Mouse (Mus musculus) left cerebral cortex, adult 2 months (tissue): ENCODE measurements at regions not wholly inside any gene's neighbourhood (a gene's known extent, or its start where the extent isn't known, plus 50 kb on each side); places are given as distances from the start of the nearest gene placed in this dataset.
A peak's percentile ranks its signal among the peaks of the same experiment; 100 is the strongest.

Experiments used
- DNase-seq, 2 experiments: peaks; one replicate each; pipeline ENCODE4 v3.0.0; 2021 to 2022; ENCODE audit warnings: low spot score in 2 of 2, mixed read lengths in 1 of 2; ENCODE audit errors: extremely low spot score in 1 of 2
- H3K27ac ChIP-seq: fragments of 200-600 bp; 2 replicates; pipeline ENCODE4 v1.8.1; 2022
- H3K4me3 ChIP-seq: fragments of 200-600 bp; 2 replicates; pipeline ENCODE4 v1.8.1; 2022
- CTCF ChIP-seq: fragments of 200-600 bp; IDR thresholded peaks from 2 replicates; pipeline ENCODE4 v1.8.1; 2022; ENCODE audit warnings: antibody characterized with exemption, mild to moderate bottlenecking, moderate library complexity
- intact Hi-C: fragments of 180-260 bp; cut with DNase I; formaldehyde crosslinking; loops from one replicate; pipeline ENCODE4 v1.15.1; 2025

DNA sequence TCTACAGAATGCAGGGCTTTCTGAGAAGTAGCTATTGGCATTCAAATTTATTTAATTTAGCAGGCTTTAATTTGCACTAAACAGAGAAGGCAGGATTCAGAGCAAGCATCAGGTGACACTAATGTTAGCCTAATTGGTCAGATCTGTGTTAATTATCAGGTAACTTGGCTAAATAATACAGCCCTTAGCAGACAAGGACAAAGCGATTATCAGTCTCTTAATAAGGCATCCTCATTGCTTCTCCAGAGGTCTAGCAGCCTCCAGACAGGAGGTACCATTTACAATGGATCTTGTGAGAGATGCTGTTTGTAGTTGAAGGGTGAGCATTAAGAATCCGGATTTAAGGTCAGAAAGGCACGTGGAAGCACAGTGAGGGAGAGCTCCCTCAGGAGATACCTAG is 253.7 kb upstream of the Fam92a start:
- no peak for DNase-seq
- Histone ChIP-seq H3K27ac (no peak overlapping the region), H3K4me3 (no peak overlapping the region)
- TF ChIP-seq CTCF, result no peak
- intact Hi-C loops, result no loop called here

DNA sequence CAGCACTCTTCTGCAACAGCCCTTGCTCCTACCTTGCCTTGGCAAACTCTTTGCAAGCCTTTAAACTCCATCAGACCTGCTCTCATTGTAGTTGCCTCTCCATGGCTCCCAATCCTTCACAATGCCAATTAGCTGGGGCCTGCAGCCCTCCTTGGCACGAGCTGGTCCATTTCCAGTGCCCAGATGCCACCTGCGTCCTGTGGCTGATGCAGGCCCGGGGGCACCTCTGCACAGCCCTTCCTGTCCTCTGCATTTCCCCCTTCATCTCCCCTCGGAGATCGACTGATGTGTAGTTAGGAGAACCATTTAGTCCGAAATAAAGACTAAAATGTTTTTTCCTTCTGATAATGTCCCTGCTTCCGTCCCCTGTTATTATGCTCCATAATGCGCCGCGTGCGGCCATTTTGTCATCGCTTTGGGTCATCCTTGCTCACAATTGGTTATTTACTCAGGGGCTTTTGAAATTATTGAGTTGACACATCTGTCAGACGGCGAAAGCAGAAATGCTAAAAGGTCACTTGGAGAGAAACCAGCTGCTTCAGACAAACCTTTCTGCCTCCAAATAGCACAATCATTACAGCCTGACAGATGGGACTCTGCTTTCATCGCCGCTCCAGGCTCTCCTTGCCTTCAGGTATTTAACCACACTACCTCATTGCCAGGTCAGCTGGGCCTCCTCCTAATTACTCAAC is 250.0 kb upstream of the Fam92a start:
- Histone ChIP-seq H3K27ac (no peak overlapping the region), H3K4me3 (no peak overlapping the region)
- no peak for DNase-seq
- intact Hi-C loops, result no loop called here
- TF ChIP-seq CTCF, result no peak

DNA sequence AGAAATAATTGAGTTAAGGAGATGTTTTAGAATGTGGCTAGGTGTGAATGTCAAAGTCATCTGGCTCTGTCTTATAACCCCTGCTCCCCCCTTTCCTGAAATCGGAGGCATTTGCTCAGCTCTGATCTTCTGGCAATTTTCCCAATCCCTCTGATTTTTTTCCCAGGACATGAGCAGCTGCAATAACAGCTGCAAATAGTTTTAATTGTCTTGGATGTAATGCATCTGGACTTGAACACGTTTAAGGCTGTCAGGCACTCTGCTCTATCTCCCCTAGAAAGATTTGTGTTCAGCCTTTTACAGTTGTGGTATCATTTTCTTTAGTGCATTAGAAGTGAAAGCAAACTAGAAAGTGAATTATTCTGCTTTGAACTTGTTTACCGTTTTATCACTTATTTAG is 246.3 kb upstream of the Fam92a start:
- intact Hi-C loops, result no loop called here
- Histone ChIP-seq H3K27ac (no peak overlapping the region), H3K4me3 (no peak overlapping the region)
- TF ChIP-seq CTCF, result no peak
- DNase-seq, result no peak

DNA sequence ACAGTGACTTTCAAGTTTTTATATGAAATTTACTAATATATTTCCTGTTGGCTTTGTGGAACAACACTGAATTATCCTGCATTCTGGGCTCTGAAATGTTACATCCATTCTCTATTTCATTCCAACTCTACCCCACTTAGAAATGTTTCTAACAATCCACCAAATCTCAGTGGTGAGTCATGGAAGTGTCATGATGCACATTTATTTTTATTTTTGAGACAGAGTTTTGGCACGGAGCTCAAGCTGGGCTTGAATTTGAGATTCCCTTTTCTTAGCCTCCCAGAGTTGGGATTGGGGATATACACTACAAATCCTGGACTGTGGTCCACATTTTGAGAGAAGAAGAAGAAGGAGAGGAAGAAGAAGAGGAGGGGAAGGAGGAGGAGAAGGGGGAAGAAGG is 223.5 kb upstream of the Fam92a start:
- intact Hi-C loops, result no loop called here
- Histone ChIP-seq H3K4me3 (no peak overlapping the region), H3K27ac (no peak overlapping the region)
- no peak; the same call in 1 of the 2 replicates for TF ChIP-seq CTCF
- no peak for DNase-seq

DNA sequence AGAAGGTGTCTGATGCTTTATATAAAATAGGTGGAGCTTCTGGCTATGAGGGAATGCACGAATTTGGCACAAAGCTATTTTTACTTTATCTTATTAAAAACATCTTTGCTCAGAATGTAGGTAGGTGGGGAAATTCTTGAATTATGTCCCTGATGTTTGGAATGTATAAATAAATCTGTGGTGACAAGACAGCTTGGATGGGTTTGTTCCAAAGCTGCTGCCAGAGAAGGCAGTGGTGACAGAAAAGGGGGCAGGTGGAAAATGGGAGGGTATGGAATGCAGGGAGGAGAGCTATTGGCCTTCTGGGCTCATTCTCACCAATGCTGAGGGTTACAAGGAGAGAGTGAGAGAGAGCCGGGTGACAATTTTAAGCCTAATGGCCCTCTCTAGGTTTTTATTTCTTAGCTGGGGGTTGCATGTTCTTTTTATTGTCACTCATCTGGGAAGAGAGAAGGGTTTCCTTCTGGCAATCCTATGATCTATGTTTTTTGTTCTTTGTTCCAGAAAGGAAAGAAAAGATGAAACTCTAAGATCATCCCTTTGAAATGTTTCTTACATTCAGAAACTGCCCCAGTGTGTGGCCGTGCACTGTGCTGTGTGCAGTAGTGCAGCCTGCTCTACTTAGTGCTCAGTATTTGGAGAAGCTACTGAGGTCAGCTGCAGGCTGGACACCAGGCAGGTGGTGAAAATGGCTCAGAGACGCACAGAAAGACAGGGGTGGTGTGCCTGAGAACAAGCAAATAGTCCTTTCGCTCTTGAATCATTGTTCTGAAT is 205.2 kb upstream of the Fam92a start:
- 0 out of 2 replicates have a peak overlapping the region, but pooled peaks have one; percentile 53 for H3K27ac ChIP-seq

DNA sequence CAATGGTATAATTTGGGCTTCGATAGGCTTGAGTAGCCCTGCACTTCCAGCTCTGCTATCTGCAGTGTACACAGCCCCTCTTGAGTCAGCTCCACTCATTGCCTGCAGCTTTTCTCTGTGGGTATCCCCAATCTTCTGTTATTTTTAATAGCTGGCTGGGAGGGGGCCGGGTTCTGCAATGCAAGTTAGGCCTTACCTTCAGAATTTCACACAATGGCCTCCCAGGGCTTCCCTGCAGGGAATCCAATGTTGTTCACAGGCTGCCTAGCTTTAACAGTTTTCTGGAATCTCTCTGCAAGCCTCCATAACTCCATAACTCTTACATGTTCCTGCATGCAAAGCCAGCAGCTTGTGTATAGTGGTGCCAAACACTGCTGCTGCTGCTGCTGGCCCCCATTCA is 197.7 kb upstream of the Fam92a start:
- Histone ChIP-seq H3K4me3 (no peak overlapping the region), H3K27ac (no peak overlapping the region)
- intact Hi-C loops, result no loop called here
- TF ChIP-seq CTCF, result no peak
- no peak for DNase-seq

More for the DNA sequence above, 205.2 kb upstream of the Fam92a start:
- intact Hi-C loops, result no loop called here
- H3K4me3 ChIP-seq, result no peak overlapping the region
- no peak for DNase-seq
- TF ChIP-seq CTCF, result no peak

DNA sequence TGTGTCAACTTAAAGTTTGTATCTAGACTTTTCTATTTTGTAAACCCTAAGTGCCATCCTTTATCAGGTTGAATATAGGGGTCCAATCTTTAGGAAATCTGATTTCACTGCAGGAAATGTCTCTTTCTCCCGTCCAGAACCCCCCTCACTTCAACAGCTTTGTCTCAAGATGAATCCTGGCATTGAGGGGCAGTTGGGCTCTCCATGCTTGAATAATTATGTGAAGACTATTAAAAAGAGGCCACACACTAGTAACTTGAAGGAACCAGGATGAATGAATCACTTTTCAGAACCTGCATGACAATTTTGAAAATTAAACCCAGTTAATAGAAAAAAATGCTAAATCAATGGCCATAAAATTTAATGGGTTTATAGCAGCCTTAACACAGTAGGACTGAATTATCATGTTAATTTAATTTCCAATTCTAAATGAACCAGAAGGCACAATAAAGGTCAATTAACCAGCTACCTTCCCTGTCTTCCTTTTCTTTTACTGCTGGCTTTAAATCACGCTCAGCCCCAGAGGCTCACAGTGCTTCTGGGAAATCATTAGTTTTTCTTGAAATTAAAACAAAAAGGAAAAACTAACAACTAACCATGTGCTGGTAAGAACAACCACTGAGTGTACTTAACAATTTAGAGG is 185.3 kb upstream of the Fam92a start:
- DNase-seq, result no peak
- intact Hi-C loops, result no loop called here
- no peak overlapping the region for H3K4me3 ChIP-seq
- no peak overlapping the region for H3K27ac ChIP-seq
- no peak for TF ChIP-seq CTCF

DNA sequence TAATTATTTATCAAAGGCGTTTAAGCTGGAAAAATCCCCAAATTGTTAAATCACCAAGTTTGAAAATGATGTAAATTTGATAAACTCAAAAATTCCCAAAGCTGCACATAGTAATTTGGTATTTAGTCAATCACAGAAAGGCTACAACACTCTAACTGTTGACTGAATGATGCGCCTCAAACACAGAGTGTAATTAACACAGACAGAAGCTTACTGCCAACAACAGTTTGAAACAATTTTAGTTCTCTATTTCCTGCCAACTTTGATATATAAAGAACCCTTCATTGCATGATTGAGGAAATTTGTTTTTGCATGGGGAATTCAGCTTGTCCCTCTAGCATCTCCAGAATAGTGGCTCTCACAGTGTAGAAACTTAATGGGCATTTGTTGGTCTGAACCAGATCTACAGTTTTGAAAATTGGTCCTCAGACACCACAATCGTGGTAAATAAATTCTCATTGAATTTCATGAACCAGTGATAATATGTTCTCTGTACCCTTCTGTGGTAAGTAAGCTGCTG is 181.6 kb upstream of the Fam92a start:
- no peak overlapping the region for H3K27ac ChIP-seq
- no peak for DNase-seq
- intact Hi-C loops, result loop anchor here (5.0 kb wide), 1 partner anchor 76 kb away; no protein-coding TSS in a partner anchor
- TF ChIP-seq CTCF, result no peak
- H3K4me3 ChIP-seq, result no peak overlapping the region

DNA sequence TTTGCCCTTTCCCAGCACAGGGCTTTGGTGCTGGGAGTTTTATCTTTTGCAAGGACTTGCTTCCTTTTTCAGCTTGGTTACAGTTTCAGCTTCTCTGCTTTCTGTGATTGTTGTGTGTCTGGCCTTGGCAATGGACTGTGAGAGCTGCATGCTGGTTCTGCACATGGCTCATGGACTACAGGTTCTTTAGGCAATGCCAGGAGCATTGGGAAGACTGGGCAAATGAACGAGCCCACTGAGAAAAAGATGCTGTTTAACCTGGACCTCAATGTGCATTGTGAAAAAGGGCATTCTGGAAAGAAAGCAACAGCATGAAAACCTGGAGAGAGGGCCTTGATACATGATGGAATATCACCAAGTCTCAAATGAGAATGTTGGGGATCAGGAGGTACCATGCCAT is 167.4 kb upstream of the Fam92a start:
- no peak overlapping the region for H3K4me3 ChIP-seq
- H3K27ac ChIP-seq, result no peak overlapping the region
- no peak for TF ChIP-seq CTCF
- no peak for DNase-seq
- intact Hi-C loops, result no loop called here

DNA sequence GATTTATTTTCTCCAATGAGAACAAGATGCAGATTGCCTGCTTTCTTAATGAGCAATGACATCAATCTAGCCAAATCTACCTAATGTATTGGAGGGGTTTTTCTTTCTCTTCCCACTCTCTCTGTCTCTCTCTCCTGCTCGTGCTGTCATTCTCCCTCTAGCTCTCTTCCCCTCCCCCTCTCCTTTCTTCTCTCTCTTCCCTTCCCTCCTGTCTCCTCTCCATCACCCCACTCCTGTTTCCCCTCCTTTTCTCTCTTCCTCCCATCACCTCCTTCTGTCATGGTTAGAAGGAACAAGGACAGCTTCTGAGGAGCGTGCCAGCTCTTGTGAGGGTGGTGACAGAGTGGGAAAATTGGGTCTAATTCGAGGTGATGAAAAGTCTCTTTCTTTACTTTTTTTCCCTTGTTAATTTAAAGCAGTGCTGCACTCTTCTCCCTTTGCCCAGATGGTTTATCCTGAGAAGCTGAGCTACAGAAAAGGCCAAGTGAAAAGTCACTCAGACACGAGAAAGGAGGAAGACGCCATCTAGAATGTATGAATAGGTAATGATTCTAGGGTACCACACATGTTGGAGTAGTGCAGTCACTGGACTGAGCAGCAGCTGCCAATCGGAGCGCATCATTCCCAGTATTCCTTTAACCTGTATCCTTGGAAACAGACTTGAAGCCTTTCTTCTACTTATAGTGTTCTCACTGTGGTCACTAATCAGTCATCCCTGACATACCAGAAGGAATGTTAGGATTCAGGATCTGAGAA is 163.2 kb upstream of the Fam92a start:
- no peak for TF ChIP-seq CTCF
- no peak overlapping the region for H3K4me3 ChIP-seq
- no peak for DNase-seq
- intact Hi-C loops, result no loop called here
- no peak overlapping the region for H3K27ac ChIP-seq

DNA sequence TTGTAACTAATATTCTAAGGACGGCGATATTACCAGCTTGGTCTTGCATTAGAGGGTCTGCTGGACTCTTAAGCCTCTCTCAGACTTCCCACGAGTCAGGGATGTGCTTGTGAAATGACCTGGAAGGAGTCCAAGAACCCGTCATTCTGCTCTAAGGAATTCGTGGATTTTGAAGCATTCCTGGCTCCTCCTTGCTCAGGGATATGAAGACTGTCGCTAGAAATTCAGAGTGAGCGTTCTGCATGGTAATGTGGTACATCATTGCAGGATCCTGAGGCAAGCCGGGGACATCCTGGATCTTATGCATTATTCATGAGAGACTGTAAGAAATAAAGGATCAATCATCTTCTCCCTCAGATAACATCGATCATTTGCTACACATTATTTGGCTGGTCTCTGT is 162.6 kb upstream of the Fam92a start:
- no peak for TF ChIP-seq CTCF
- intact Hi-C loops, result no loop called here
- no peak overlapping the region for H3K4me3 ChIP-seq
- peak in 1 of 2 experiments; percentile 10 for DNase-seq
- no peak overlapping the region for H3K27ac ChIP-seq
